Mouse (Mus musculus): Measurements from ENCODE around the gene Opcml. TPM values are rescaled to one million over a fixed set of nuclear protein-coding genes. Genes with fewer than 3 reads are reported as not detected.

Opcml gene
- polyA plus RNA-seq, 1 experiment = 0.11 TPM

GRCm38 (mm10) chr9:28121858-28122257 is 331.3 kb downstream of the Opcml start:
- DNase-seq (ENCODE audit: low read depth, low spot score) = no peak
- WGBS = 80% methylated on average over 2 of the region's 2 CpGs

- WGBS = 41% methylated on average over 1 of the region's 1 CpGs
These were observed 338.2 kb downstream of the Opcml start for GRCm38 (mm10) chr9:28128735-28129134.

GRCm38 (mm10) chr9:28131521-28131920 is 340.9 kb downstream of the Opcml start:
- no peak for DNase-seq (ENCODE audit: low read depth, low spot score)
- WGBS = 61% methylated on average over 1 of the region's 1 CpGs

More at GRCm38 (mm10) chr9:28128735-28129134, 338.2 kb downstream of the Opcml start:
- no peak for DNase-seq (ENCODE audit: low read depth, low spot score)

- no peak for DNase-seq (ENCODE audit: low read depth, low spot score)
- 28% methylated on average over 2 of the region's 2 CpGs for WGBS
These were observed 346.0 kb downstream of the Opcml start for GRCm38 (mm10) chr9:28136614-28137013.

GRCm38 (mm10) chr9:28139957-28140597 is 349.5 kb downstream of the Opcml start:
- no peak for DNase-seq (ENCODE audit: low read depth, low spot score)
- 90% methylated on average over 12 of the region's 12 CpGs for WGBS

GRCm38 (mm10) chr9:28149507-28149906 is 358.9 kb downstream of the Opcml start:
- DNase-seq (ENCODE audit: low read depth, low spot score) = no peak
- WGBS = 80% methylated on average over 3 of the region's 3 CpGs

- 61% methylated on average over 6 of the region's 6 CpGs for WGBS
- no peak for DNase-seq (ENCODE audit: low read depth, low spot score)
These were observed 363.2 kb downstream of the Opcml start for GRCm38 (mm10) chr9:28153748-28154147.

GRCm38 (mm10) chr9:28157092-28157491 is 366.5 kb downstream of the Opcml start:
- 73% methylated on average over 7 of the region's 7 CpGs for WGBS
- no peak for DNase-seq (ENCODE audit: low read depth, low spot score)

GRCm38 (mm10) chr9:28160953-28161352 is 370.4 kb downstream of the Opcml start:
- 89% methylated on average over 1 of the region's 1 CpGs for WGBS
- DNase-seq (ENCODE audit: low read depth, low spot score) = no peak

GRCm38 (mm10) chr9:28163946-28164345 is 373.4 kb downstream of the Opcml start:
- DNase-seq (ENCODE audit: low read depth, low spot score) = no peak
- WGBS = 59% methylated on average over 4 of the region's 4 CpGs

GRCm38 (mm10) chr9:28171890-28172289 is 381.3 kb downstream of the Opcml start:
- 8% methylated on average over 6 of the region's 6 CpGs for WGBS

GRCm38 (mm10) chr9:28177052-28177451 is 386.5 kb downstream of the Opcml start:
- WGBS = 71% methylated on average over 2 of the region's 2 CpGs

More at GRCm38 (mm10) chr9:28171890-28172289, 381.3 kb downstream of the Opcml start:
- no peak for DNase-seq (ENCODE audit: low read depth, low spot score)

GRCm38 (mm10) chr9:28178123-28178887 is 387.7 kb downstream of the Opcml start:
- 66% methylated on average over 4 of the region's 4 CpGs for WGBS
- no peak for DNase-seq (ENCODE audit: low read depth, low spot score)

More at GRCm38 (mm10) chr9:28177052-28177451, 386.5 kb downstream of the Opcml start:
- DNase-seq (ENCODE audit: low read depth, low spot score) = no peak

- no peak for DNase-seq (ENCODE audit: low read depth, low spot score)
These were observed 391.3 kb downstream of the Opcml start for GRCm38 (mm10) chr9:28181916-28182315.

GRCm38 (mm10) chr9:28190226-28190625 is 399.7 kb downstream of the Opcml start:
- WGBS = 76% methylated on average over 2 of the region's 2 CpGs
- no peak for DNase-seq (ENCODE audit: low read depth, low spot score)

More at GRCm38 (mm10) chr9:28181916-28182315, 391.3 kb downstream of the Opcml start:
- 76% methylated on average over 7 of the region's 7 CpGs for WGBS

- 70% methylated on average over 1 of the region's 1 CpGs for WGBS
- no peak for DNase-seq (ENCODE audit: low read depth, low spot score)
These were observed 400.2 kb downstream of the Opcml start for GRCm38 (mm10) chr9:28190751-28191150.

GRCm38 (mm10) chr9:28196550-28196949 is 406.0 kb downstream of the Opcml start:
- no peak for DNase-seq (ENCODE audit: low read depth, low spot score)
- WGBS = 88% methylated on average over 2 of the region's 2 CpGs

- DNase-seq (ENCODE audit: low read depth, low spot score) = no peak
- 56% methylated on average over 2 of the region's 2 CpGs for WGBS
These were observed 406.5 kb downstream of the Opcml start for GRCm38 (mm10) chr9:28197061-28197460.

GRCm38 (mm10) chr9:28197631-28198030 is 407.1 kb downstream of the Opcml start:
- WGBS = 51% methylated on average over 3 of the region's 3 CpGs
- no peak for DNase-seq (ENCODE audit: low read depth, low spot score)

- no peak for DNase-seq (ENCODE audit: low read depth, low spot score)
- WGBS = 79% methylated on average over 5 of the region's 5 CpGs
These were observed 407.6 kb downstream of the Opcml start for GRCm38 (mm10) chr9:28198106-28198694.

All from large intestine, adult 2 months (tissue).